Mouse (Mus musculus) ovary, postnatal 14 days (tissue): ENCODE data around the gene Abr.

Experiments
- DNase-seq: peaks from one replicate; pipeline ENCODE4 v3.0.0; 2022; ENCODE audit warnings: low spot score

The Abr gene

DNA sequence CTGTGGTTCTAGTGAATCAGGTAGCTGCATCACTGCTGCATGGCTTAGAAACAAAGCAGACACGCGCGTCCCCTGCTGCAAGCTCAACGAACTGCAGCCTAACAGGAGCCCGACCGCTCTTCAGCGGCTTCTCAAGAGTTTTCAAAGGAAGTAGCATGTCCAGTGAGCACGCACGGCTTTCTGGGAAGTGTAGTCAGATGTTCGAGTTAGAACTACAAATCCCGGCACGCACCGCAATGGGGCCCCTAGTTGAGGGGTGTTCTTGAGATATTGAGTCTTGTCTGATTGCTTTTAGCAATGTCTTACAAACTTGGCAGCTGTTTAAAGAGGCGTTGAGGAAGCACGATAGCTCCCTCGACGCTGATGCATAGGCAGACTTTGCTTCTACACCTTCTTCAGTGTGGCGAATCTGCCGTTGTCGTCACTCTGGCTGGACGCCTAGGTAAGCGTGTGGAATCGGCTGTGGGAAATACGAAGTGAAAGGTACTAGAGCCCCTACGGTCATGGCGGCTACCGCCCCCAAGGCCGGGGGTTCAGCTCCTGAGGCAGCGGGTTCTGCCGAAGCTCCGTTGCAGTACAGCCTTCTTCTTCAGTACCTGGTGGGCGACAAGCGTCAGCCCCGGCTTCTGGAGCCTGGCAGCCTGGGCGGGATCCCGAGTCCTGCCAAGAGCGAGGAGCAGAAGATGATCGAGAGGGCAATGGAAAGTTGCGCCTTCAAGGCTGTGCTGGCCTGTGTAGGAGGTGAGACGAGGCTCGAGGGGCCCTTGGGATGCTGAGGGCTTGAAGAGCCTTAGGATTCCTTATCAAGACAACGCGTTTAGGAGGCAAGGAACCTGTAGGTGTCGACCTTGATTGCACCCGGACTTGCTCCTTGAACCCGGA is 215.2 kb downstream of the Abr start, which contains the start of gene Timm22:
Gene Timm22, plus strand, starts transcription at position 251 of the 882 bp plus-strand sequence.
- peak; percentile 96 for DNase-seq

DNA sequence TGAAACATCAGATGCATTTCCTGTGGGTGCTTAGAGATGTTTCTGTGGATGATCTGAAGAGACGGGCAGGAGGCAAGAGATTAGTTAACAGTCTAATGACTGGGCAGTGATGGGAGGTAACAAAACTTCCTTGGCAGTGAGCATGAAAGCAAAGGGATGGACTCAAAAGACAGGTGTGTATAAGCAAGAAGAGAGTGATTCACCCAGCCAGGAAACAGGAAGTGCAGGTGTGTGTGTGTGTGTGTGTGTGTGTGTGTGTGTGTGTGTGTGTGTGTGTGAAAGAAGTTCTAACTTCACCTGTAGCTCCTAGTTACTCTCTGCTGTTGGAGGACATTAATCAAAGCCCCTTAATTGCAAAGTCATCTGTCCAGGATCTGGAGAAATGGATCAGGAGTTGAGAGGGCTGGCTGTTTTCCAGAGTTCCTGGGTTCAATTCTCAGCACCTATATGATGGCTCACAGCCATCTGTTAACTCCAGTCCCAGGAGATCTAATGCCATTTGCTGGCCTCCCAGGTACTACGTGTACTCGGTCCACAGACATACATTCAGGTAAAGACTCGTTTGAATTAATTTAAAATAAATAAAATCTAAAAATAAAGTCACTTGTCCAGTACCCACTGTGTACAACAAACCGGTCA is 216.4 kb downstream of the Abr start:
- no peak for DNase-seq

DNA sequence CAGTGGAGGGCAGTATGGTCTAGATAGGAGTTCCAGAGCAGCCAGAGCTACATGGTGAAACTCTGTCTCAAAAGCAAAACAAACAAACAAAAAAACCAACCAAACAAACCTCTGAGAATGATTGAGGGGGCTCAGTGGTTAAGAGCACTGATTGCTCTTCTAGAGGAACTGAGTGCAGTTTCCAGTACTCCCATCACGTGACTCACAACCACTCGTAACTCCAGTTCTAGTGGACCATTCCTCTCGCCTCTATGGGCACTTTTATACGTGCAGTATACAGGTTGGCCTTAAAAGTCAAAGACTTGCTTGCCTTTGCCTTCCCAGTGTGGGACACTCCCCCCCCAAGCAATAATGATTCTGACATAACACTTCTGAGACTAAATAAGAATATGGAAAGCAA is 217.0 kb downstream of the Abr start:
- DNase-seq: no peak

DNA sequence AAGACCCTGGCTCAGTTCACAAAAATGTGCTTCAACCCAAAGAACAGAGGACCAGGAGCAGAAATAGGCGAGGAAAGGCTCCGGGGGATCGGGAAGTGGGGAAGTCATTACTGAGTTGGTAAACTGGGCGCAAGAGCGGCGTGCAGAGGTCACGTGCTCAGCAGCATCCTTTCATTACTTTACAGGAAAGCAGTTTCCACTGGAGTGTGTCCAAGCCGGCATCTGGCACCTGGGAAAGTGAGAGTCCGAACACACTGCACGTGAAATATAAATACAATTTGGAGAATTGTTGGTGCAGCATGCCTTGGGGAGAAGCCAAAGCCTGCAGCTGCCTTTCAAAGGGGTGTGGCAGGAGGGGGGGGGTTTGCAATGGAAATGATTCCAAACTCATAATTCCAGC is 220.7 kb downstream of the Abr start:
- no peak for DNase-seq

DNA sequence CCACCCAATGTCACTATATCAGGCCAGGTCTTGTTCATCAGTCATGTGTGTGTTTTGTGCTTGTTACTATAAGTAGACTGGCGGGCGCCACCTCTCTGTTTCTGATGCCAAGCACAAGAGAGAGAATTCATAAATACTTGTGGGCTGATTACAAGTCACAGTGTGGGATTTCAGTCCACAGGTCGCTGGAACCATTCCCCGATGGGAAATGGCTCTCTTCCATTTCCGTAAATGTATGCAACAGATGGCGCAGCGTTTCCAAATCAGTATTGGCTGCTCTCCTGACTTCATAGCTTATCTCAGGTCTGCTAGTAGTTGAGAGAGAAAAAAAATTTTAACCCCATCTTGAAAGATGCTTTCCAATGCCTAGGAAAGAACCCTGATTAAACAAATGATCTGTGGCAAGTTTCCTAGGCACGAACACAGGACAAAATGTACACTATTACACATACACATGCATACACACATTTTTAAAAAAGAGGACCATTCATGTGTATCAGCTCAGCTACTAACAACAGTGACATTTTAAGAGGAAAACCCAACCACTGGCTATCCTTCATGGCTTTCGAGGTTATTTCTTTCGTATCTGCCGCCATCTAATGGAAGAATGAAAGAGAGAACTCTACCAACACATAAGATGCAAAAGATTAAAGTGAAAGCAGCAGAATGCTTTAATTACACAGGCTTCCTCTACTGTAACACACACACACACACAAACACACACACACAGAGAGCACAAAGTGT is 222.4 kb downstream of the Abr start:
- no peak for DNase-seq

DNA sequence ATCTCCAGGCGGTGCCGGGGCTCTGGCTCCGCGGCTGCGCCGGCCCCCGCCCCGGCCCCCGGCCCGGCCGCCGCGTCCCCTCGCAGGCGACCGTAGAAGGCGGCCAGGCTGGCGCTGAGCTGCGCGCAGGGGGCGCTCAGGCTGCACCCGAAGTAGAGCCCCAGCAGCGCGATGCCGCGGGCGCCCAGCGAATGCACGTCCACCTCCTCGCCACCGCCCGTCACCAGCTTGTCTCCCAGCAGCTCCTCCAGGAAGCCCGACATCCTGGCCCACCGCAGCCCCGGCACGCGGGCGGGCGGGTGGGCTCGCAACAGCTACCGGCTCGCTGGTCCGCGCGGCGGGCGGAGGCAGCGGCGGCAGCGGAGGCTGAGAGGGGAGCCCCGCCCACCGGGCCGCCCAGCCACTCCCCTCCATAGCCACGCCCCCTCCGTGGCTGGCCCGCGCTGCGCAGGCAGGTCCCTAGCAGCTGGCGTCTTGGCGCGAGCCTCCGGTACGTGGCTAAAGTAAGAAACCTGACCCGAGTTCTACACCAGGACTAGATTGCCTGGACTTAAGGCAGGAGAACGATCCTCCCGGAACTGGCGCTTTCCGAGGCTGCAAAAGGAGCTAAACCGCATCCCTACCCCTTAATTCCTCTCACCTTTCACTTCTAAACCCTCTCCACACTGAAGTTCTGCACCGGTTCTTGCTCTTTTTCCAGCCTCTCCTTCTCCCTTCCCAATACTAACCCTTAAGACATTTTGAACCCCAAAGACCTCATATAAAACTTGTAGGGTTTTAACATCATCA is 223.1 kb downstream of the Abr start, which contains the start of gene Nxn:
Gene Nxn, minus strand, starts transcription at position 343 of the 789 bp plus-strand sequence.
- DNase-seq: peak; percentile 91

DNA sequence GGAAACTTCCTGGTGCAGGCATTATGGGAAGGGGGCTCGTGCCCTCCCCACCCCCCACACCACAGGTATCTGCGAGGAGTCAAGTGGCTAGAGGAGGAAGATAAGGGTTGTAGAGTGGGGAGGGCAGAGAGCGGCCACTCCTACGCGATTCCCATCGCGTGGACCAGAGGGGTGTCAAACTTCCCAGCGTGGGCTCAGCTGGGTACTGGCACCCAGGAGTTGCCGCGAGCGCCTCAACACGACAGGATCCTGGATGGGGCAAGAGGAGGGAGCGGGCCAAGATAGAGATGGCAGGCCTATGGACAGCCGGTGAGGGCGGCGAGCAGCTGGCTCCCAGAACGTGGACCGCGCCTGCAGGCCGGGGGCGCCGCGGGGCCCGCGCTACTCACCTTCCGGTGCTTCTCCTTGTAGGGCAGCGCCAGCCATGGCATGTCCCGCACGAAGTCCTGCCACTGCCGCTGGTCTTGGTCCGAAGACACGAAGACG is 223.8 kb downstream of the Abr start:
- no peak for DNase-seq

DNA sequence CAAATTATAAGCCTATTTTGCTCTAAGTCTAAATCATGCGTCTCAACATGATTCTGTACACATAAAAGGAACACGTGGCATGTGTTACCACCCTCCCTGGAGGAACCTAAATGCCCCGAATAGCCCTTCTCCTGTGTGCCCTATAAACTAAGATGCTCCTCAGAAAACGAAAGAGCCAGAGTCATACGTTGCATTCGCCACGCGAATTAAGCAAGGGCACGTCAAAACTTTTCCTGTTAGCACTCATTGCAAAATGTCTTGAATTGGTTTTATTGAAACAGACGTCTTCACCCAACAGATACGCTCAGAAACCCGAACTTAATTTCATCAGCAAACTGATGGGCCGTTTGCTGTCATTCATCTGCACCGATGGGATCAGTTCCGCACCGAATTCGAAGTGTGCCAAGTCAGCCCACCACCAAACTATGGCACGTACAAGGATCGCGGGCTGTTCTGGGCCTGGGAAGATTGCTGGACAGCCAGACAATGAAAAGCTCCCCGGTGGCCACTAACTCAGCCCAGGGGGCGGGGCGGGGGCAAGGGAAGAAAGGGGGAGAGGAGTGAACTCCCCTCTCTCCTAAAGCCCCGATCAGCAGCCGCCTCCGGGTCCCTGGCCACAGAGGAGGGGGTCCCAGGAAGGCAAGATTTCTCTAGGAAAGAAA is 224.3 kb downstream of the Abr start:
- DNase-seq: no peak

DNA sequence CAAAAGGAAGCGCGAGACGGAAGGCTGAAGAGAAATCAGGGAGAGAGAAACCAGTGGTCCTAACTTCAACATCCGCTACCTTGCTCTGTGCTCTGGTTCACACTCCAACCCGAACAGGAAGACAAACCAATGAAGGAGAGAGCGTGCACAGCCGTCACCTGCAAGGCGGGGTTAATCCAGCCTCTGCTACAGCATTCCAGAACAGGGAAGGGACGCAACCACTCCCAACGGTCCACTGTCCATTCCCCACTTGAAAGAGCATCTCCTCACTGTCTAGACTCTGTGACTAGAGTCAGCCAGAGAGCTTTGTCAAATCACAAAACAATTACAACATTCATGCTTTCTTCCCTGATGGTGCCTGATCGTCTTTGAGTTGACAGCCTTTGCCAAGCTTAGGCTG is 229.1 kb downstream of the Abr start:
- no peak for DNase-seq

DNA sequence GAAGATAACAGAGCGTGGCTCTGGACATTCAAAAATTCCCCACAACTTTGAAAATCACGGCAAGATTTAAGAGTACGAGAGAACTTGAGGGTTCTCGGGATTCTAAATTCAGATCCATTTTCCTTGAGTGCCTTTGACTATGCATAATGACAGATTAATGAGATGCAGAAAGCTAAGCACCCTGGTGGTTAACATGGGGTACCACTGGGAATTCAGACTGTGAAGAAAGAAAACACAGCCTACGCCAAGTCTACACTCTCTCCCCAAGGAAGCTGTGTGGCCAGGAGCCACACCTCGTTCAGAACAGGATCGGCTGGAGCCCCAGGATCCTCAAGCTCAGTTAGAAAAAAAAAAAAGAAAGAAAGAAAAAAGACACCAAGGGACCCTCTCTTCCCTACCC is 229.6 kb downstream of the Abr start:
- no peak for DNase-seq

DNA sequence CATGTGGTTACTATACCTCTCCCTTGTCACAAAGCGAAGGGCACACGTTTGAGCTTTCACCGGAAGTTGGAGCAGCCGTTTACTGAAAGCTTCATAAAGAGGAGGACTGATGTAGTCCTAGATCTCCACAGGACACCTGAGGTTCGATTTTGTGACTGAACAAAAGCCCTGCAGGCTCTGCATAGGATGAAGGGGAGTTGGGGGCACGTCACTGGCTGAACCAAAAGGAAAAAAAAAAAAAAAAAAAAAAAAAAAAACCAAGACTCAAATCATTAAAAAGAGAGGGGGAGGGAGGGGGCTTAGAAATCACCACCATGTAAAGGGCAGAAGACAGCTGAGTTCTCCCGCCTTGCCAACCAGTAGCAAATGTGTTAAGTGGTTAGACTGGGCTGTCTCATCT is 233.4 kb downstream of the Abr start:
- DNase-seq: no peak

DNA sequence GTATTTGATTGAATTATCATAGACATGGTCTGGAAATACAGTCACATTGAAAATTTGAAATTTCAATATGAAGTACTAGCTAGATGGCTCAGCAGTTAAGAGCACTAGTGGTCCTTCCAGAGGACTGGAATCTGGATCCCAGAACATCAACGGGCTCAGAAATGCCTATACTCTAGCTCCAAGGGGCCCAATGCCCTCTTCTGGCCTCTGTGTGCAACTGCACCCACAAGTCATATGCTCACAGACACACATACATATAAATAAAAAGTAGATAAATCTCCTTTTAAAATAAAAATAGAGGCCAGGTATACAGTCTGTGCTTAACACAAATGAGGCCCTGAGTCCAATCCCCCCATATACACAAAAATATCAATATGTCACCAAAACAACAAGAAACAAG is 235.0 kb downstream of the Abr start:
- DNase-seq: no peak

DNA sequence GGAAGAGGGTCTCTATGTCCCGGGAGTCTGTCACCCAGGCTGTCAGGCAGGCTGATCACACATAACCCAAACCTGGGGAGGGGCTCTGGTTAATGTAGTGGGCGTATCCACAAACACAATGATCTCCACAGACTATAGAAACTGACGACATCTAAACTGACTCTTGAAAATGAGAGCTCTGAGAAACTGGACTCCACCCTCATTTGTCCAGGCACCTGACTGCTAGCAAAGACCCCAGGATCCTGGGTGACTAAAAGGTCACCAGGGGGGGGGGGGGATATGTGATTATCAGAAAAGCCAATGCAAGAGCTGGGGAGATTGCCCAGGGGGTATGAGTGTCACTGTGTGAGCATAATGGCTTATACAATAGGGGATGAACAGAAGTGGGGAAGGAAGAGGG is 236.4 kb downstream of the Abr start:
- no peak for DNase-seq

DNA sequence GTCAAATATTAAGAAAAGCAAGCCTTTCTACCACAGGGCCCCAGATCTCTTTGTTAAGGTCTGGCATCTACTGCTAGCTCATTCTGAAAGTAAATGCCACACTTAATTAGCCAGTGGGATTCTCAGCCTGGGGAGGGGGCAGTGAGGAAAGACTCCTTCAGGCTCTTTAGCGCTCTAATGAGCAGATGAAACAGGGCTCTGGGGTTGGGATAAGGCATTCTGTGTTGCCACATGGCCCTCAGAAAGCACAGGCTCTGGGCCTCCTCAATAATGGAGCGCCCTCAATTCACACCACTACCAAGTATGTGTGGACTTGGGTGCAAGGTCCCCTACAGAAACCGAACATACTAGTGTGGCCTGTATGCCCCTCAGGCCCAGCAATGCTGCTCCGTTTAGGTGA is 237.1 kb downstream of the Abr start:
- no peak for DNase-seq

DNA sequence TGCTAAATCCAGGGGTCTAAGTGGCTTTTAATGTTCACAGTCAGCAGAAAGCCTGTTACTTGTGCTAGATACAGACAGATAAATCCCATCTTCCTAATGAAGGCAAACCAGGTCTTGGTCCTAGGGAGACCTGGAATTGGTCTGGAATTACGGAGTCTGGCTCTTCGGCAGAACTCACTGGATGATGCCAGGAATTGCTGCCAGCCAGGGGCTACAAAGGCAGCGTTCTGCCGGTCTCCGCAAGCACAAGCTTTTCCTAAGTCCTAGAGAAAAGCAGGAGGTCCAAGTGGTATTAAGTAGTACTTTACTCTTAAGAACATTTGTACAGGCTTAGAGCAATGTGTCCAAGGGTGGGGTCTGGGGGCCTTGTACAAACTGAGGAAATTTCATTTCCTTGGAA is 237.8 kb downstream of the Abr start:
- DNase-seq: no peak

DNA sequence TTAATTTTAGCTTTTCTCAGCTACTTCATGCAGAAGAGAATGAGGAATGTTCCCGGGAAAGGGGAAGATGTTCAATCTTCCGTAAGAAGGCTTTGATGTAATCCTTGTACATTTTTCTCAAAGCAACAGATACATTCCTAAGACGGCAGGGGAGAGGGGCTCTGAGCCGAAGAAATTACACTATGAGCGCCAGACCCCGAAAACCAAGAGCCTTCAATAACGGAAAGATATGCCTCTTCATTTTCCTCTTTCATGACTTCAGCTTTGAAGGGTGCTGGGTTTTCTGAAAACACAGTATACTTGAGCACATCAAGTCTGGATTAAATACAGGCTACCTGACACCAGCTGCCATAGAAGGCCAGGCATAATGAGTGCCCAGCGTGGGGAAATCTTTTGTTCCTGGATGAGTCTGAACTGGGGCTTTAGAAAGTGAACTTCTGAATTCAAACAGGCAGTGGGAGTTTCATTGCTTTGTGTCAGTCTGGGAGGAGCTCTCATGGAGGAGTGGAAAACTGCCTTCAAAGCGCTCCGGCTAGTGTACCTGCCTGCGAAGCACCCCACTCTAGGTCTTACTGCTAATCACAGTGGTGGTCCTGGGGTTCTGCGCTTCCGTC is 239.3 kb downstream of the Abr start:
- DNase-seq: no peak

DNA sequence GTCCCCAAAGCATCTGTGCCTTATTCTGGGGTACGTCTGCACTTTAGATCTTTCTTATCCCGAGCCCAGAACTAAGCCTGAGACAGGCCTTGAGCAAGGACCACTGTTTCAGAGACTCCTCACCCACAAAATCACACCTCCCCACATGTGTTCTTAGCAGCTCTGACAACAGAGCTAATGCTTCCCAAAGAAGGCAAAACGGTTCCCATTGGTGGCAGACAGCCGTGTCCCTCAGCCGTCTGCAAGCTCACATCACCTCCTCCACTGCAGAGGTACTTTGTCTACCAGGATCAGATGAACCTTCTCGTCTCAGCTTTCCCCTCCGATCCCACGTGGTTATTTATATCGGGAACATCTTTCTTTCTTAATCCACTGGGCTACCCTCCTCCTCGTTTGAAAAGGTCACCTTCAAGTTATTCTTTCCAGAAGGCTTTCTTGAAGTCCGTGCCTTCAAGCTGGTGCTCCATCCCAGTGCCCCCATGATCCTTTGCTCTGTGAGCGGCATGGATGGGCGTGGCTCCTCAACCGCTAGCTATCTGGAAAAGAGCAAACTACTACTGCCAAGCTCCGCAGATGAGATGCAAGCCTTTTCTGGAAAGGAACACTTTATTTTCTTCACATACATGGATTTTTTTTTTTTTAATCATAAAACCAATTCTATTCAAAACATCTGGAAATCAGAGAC is 240.8 kb downstream of the Abr start:
- DNase-seq: no peak

DNA sequence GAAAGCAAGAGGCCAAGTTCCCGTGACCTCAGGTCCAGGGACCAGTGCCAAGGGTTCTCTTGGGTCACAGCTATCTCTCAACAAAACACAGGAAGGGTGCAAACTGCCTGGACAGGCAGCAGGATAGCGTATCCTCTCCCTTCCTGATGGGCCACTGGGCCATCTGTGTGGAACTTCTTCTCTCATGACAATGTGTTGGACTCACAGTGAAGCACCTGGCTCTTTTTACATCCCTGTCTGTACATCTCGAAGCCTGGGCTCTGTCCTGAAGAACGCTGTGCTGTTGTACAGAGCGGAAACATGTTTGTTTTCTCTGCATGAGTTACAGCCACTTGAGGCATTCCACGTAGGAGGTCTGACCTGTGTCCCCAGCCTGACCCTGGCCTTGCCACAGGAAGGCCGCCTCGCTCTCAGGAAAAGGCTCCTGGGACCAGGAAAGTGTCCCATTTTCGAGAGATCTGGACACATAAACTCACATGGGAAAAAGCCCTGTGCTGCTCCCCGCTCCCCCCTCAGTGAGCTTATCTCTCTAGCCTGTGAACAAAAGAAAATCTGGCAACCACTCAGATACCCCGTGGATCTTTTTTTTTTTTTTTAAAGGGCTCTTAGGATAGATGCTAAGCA is 242.1 kb downstream of the Abr start:
- no peak for DNase-seq

DNA sequence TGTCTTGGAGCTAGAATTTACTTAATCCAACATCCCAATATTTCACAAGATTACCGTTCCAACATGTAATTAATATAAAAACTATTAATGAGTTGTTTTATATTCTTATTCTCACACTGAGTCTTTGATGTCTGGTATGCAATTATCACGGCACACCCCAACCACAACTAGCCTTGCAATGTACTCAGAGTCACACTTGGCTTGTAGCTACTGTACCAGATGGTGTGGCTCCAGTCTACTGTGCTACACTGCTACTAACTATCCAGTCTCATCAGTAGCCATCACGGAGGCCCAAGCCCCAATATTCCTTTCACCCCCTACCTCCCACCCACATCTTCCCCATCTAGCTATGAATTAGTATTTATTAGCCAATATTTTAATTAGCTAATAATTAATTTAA is 245.7 kb downstream of the Abr start:
- no peak for DNase-seq
